Mouse (Mus musculus) lung, adult 2 months (tissue): ENCODE measurements around the gene Gtf2i. TPM values are rescaled to one million over a fixed set of nuclear protein-coding genes. Genes with fewer than 3 reads are reported as not detected.

ENCODE experiments used
- DNase-seq: peaks from one replicate; pipeline ENCODE4 v3.0.0; 2022
- H3K4me1 ChIP-seq: fragments of 200-500 bp; 2 replicates; pipeline ENCODE4 v1.6.1; 2011; ENCODE audit warnings: low read length; ENCODE audit not compliant: control insufficient read depth, insufficient read depth
- H3K4me3 ChIP-seq: fragments of 200-500 bp; replicated peaks from 2 replicates; pipeline ENCODE3; 2011; ENCODE audit warnings: low read depth, mild to moderate bottlenecking, control low read depth, low read length; ENCODE audit errors: extremely low read depth
- CTCF ChIP-seq: fragments of 200-500 bp; IDR thresholded peaks from 2 replicates; pipeline ENCODE4 v1.5.1; 2011; ENCODE audit warnings: mild to moderate bottlenecking, low read length, control low read depth; ENCODE audit not compliant: insufficient read depth
- POLR2A ChIP-seq: fragments of 200-500 bp; IDR thresholded peaks from 2 replicates; pipeline ENCODE4 v1.6.1; 2011; ENCODE audit warnings: low read depth, mild to moderate bottlenecking, control low read depth, low read length, borderline replicate concordance; ENCODE audit errors: extremely low read depth
- WGBS: fragments of 180-500 bp; shearing (Covaris S2); methylation state at CpG from one replicate; pipeline ENCODE4 v1.1.7; 2018; 5-methylcytosine and 5-hydroxymethylcytosine counted together
- polyA plus RNA-seq: library from polyadenylated mRNA; depleted of rRNA; stranded (reverse); fragments of >200 nt; gene quantifications from 2 replicates; pipeline ENCODE4 v1.2.3, GENCODE M21; 2012

Gene Gtf2i
- polyA plus RNA-seq, 1 experiment: 79.5 TPM

DNA sequence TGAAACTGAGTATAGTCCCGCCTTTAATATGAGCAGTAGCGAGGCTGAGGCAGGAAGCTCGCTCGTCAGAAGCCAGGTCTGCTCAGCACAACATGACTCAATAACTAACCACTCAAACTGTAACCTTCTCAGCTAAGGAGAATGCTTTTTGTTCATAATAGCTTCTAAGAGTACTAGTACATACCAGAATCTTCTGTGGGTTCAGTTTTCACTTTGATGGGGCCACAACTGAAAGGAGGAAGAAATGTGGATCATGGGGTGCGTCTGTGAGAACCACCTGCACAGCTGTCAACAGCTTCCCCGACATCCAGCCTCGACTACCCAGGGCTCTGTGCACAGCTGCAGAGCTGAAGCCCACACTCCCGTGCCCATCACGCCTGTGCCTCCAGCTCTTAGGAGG, 32.0 kb downstream of the Gtf2i start:
- TF ChIP-seq CTCF (no peak), POLR2A (no peak)
- Histone ChIP-seq H3K4me3 (no peak overlapping the region), H3K4me1 (no peaks in the 10 kb centered on the region)
- no peak for DNase-seq
- WGBS: 83% methylated on average over 9 of the region's 9 CpGs

DNA sequence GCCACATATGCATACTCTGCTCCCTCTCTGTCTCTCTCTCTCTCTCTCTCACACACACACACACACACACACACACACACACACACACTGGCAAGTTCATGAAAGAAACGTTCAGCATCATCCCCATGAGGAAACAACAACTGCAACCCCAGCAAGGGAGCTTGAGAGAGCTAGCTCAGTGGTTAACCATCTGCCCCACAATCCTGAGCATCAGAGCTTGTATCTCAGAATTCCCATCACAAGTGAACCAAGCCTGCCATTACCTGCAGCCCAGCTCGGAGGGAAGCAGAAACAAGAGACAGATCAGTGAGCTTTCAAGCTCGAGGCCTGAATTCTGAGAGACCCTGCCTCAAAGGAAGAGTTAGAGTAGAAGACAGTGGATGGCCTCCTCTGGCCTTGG, 32.5 kb downstream of the Gtf2i start:
- no peak overlapping the region for H3K4me3 ChIP-seq
- TF ChIP-seq CTCF (no peak), POLR2A (no peak)
- DNase-seq: no peak
- no peaks in the 10 kb centered on the region for H3K4me1 ChIP-seq
- 70% methylated on average over 3 of the region's 3 CpGs for WGBS

DNA sequence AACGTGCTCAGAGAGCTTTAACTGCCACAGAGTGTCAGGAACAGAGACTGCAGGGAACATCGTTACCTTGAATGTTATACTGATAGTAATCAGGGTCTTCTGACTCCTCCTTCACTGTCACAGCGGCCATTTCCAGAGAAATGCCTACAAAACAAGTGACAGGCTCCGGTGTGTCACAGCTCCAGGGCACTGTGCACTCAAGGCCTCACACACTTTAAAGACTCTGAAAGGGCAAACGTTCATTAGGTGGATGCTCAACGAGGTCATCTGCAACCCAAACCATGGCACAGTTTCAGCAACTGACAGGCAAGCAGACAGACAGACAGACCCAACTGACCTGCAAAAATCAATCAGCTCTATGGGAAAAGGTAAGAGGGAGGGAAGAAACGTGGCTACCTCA, 35.2 kb downstream of the Gtf2i start:
- WGBS: 84% methylated on average over 7 of the region's 7 CpGs
- no peak for DNase-seq
- TF ChIP-seq CTCF: no peak
- no peaks in the 10 kb centered on the region for H3K4me1 ChIP-seq
- no peak overlapping the region for H3K4me3 ChIP-seq

DNA sequence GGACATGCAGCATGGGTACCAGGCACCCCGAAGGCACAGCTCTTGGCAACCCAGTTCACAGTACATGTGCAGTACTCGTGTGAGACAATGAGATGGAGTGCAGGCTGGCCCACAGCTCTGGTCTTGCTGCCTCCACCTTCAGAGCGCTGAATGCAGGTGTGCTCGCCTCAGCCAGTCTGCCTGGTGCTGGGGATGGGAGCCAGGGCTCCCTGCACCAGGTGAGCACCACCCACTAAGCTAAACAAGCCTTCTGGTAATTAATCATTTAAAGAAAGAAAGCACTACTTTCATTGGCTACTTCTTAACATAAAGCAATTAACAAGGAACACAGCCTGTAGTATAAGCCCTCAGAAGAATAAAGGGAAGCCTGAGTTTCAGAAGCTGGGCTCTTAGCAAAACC, 37.5 kb downstream of the Gtf2i start:
- 90% methylated on average over 4 of the region's 4 CpGs for WGBS
- no peaks in the 10 kb centered on the region for H3K4me1 ChIP-seq
- TF ChIP-seq CTCF (no peak), POLR2A (no peak)
- H3K4me3 ChIP-seq: no peak overlapping the region
- DNase-seq: no peak

DNA sequence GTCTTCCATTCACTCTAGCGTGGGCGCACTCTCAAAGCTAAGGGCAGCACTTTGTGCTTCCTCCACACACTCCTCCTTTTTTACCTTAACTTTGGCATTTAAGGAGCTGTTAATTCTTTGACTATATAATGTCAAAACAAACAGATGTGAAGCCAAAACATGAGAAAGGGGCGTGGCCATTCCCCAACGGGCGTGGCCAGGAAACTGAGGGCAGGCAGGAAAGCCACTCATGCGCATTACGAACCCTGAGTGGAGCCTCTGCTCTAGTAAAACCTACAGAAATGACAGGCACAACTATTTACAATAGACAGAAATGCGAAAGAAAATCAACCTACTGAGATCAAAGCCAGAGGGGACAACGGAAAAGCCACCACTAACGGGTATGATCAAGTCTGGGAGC, 39.0 kb downstream of the Gtf2i start:
- 79% methylated on average over 10 of the region's 10 CpGs for WGBS
- H3K4me3 ChIP-seq: no peak overlapping the region
- no peak for DNase-seq
- H3K4me1 ChIP-seq: no peaks in the 10 kb centered on the region
- TF ChIP-seq POLR2A (no peak), CTCF (no peak)

DNA sequence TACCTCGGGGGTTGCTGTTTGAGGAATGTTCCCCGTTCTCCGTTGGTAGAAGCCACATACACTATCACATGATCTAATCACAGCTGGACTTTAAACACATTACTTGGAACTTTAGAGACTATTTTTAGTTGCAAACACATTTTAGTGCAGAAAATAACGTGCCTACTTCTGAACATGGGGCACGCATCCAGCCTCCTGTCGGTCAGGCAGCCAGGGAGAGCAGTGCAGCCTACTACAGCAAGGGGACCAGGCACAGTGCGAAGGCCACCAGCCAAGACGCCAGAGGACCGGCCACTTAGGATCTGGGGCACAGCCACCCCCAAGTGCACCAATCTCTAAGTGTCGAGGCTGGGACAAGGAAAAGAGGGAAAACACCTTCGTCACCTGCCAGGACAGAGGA, 39.5 kb downstream of the Gtf2i start:
- no peak for TF ChIP-seq CTCF
- no peak for TF ChIP-seq POLR2A
- 0 out of 2 replicates have a peak, but pooled peaks cover 3% of the 10 kb centered on the region for H3K4me1 ChIP-seq

DNA sequence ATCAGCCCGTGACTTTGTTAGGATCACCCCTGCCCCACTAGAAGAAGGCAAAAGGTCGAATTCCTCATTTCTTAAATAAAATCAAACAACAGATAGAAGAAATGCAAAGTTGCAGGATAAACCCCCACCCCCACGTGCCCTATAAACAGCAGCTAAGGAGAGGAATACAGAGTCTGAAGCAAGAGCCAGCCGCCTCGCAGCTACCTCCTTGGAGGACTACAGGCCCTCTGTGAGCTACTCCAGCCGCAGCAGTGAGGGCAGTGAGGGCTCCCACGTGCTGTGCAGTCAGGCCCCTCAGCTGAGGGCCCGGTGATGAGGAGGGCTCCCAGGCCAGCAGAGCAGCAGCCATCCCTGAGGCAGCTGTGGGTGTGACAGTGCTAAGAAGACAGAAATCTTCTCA, 40.8 kb downstream of the Gtf2i start:
- no peak for DNase-seq
- TF ChIP-seq CTCF: no peak
- TF ChIP-seq POLR2A: no peak
- no peak overlapping the region for H3K4me3 ChIP-seq

More for the DNA sequence above, 39.5 kb downstream of the Gtf2i start:
- 67% methylated on average over 11 of the region's 11 CpGs for WGBS
- no peak for DNase-seq
- H3K4me3 ChIP-seq: no peak overlapping the region

DNA sequence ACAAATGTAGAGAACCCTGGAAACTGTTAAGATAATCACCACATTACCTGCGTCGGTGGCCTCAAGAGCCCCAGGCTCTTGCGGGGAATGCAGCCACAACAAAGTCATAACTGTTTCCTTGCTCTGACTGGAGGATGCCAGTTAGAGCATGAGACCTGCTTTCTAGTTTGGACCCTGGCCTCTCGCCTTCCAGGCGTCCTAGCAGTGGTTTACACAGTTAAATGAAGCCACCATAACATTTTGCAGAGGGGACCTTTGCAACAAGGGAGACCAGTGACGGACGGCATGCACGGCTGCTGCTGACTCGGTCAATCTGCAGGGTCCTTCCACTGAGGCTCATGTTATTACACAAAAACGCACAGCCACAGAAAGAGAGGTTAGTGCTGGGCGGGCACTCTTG, 41.8 kb downstream of the Gtf2i start:
- 83% methylated on average over 11 of the region's 11 CpGs for WGBS
- H3K4me3 ChIP-seq: no peak overlapping the region
- TF ChIP-seq CTCF (no peak), POLR2A (no peak)
- no peak for DNase-seq
- 0 out of 2 replicates have a peak, but pooled peaks cover 5% of the 10 kb centered on the region for H3K4me1 ChIP-seq

More for the DNA sequence above, 40.8 kb downstream of the Gtf2i start:
- 0 out of 2 replicates have a peak, but pooled peaks cover 5% of the 10 kb centered on the region for H3K4me1 ChIP-seq
- whole genome bisulfite sequencing: 77% methylated on average over 8 of the region's 8 CpGs

DNA sequence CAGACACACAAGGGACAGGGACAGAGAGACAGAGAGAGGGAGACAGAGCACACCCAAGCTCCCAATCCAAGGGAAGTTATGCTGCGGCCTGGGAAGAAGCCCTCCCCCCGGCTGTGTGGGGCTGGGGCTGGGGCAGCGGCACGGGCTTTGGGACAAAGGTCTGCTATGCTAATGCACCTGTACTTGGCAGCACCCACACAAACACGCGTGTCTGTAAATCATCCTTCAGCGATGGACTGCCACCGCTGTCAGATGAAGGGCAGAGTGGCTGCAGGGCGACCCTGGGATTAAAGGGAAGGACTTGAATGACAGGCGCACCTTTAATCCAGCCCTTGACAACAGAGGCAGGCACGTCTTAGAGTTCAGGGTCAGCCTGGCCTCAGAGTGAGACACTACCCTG, 43.1 kb downstream of the Gtf2i start:
- DNase-seq: no peak
- H3K4me3 ChIP-seq: no peak overlapping the region
- H3K4me1 ChIP-seq: 0 out of 2 replicates have a peak, but pooled peaks cover 5% of the 10 kb centered on the region
- WGBS: 83% methylated on average over 11 of the region's 11 CpGs
- TF ChIP-seq POLR2A (no peak), CTCF (no peak)

DNA sequence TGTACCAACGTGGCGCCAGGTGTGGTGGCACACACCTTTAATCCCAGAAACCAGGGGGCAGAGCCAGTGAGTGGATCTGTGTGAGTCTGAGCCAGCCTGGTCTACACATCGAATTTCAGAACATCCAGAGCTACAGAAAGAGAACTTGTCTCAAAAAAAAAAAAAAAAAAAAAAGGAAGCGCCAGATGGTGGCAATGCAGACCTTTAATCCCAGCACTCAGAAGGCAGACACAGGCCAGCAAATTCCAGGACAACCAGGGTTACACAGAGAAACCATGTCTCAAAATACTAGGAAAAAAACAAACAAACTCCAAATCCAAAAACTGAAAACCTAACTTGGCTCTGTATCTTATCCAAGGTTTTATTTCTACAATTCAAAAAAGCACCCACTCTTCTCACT, 44.0 kb downstream of the Gtf2i start:
- 63% methylated on average over 4 of the region's 4 CpGs for WGBS
- no peak for TF ChIP-seq CTCF
- TF ChIP-seq POLR2A: no peak
- DNase-seq: no peak
- Histone ChIP-seq H3K4me3 (no peak overlapping the region), H3K4me1 (0 out of 2 replicates have a peak, but pooled peaks cover 5% of the 10 kb centered on the region)
